Mouse (Mus musculus) lung, embryonic 14.5 days (tissue): ENCODE data around the gene Scn9a. TPM values are rescaled to one million over a fixed set of nuclear protein-coding genes. Genes with fewer than 3 reads are reported as not detected.

Experiments
- ATAC-seq: fragments of 200-750 bp; cut with Nextera tagmentation; 2 replicates; pipeline ENCODE4 v1.8.0; 2017; ENCODE audit warnings: mild to moderate bottlenecking, moderate TSS enrichment, moderate library complexity; ENCODE audit not compliant: insufficient read depth
- DNase-seq: peaks from one replicate; pipeline ENCODE4 v3.0.0-alpha.2; 2015
- H3K27ac ChIP-seq: fragments of 300-500 bp; sonication (generic); 2 replicates; pipeline ENCODE4 v1.5.1; 2014; ENCODE audit warnings: low read depth, mild to moderate bottlenecking, moderate library complexity
- H3K27me3 ChIP-seq: fragments of 300-500 bp; sonication (generic); 2 replicates; pipeline ENCODE4 v1.6.1; 2014; ENCODE audit warnings: low read length, control low read depth; ENCODE audit not compliant: insufficient read depth
- H3K36me3 ChIP-seq: fragments of 300-500 bp; sonication (generic); 2 replicates; pipeline ENCODE4 v1.6.1; 2014; ENCODE audit warnings: control low read depth; ENCODE audit not compliant: insufficient read depth
- H3K4me1 ChIP-seq: fragments of 300-500 bp; sonication (generic); 2 replicates; pipeline ENCODE4 v1.6.1; 2014; ENCODE audit warnings: antibody characterized with exemption, control low read depth; ENCODE audit not compliant: insufficient read depth
- H3K4me2 ChIP-seq: fragments of 300-500 bp; sonication (generic); 2 replicates; pipeline ENCODE4 v1.6.1; 2014; ENCODE audit warnings: mild to moderate bottlenecking
- H3K4me3 ChIP-seq: fragments of 300-500 bp; sonication (generic); 2 replicates; pipeline ENCODE4 v1.5.1; 2014; ENCODE audit warnings: low read depth, low read length
- H3K9ac ChIP-seq: fragments of 300-500 bp; sonication (generic); 2 replicates; pipeline ENCODE4 v1.6.1; 2014
- H3K9me3 ChIP-seq: fragments of 300-500 bp; sonication (generic); 2 replicates; pipeline ENCODE4 v1.6.1; 2016; ENCODE audit warnings: low read depth, low read length, control low read depth
- CTCF ChIP-seq: IDR thresholded peaks from 2 replicates; pipeline ENCODE4 v1.5.1; 2016; ENCODE audit warnings: antibody characterized with exemption, low read depth
- WGBS: fragments of 180-500 bp; shearing (Covaris S2); extraction: QIAGEN DNeasy Blood & Tissue Kit; methylation state at CpG from one replicate; pipeline ENCODE4 v1.1.7; 2014; 5-methylcytosine and 5-hydroxymethylcytosine counted together
- polyA plus RNA-seq: library from polyadenylated mRNA; unstranded; fragments of >200 nt; fragmentation: Nextera tagmentation; extraction: Ambion mirVana; gene quantifications from 2 replicates; pipeline ENCODE4 v1.2.1, GENCODE M21; 2014

Gene Scn9a
- 0.15 and 0.18 TPM in 2 replicates for polyA plus RNA-seq

DNA sequence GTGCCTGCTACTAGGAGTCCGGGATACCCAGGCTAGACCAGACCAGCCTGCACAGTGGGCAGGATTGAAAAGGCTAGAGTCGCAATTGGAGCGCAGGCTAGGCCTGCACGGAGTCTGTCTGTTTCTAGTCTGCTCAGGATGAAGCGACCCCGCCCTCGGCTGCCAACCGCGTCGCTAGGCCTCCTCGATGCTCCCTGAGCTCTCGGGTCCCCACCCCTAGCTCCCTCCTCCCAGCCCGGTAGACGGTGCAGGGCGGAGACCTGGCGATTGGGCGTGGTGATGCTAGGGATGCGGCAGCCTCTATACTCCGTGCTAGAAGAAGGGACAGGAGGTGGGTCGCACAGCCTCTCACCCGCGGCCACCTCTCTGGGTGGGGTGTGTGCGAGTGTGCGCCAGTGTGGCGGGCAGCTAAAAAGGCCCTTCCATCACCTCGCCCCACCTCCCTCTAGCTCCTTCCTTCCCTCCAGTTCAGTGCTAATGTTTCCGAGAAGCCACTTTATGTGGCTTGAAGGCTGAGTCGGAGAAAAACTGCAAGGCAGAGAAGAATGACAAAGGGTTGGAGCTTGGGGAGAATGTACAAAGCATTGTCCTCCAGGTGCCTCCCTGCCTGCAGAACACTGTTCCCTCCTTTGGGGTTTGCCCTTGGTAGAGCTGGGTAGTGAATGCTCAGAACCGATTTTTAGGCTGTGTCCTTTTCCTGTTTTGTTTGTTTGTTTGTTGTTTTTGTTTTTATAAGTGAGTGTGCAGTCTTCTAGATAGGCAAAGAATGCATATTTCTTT lies at the start of gene Scn9a:
TSS of gene Scn9a (minus strand) at position 383 of the 780 bp plus-strand sequence.
- ATAC-seq (peak; percentile 76), DNase-seq (peak; percentile 15)
- WGBS, result 2% methylated on average over 29 of the region's 29 CpGs
- H3K36me3 ChIP-seq, result no peaks in the 10 kb centered on the region
- H3K4me2 ChIP-seq, result peak within 1 kb of the TSS; percentile 55
- H3K4me1 ChIP-seq, result no peaks in the 10 kb centered on the region
- no peak within 1 kb of the TSS for H3K27ac ChIP-seq
- H3K9me3 ChIP-seq, result no peaks in the 10 kb centered on the region
- no peak within 1 kb of the TSS for H3K9ac ChIP-seq
- H3K4me3 ChIP-seq, result peak within 1 kb of the TSS; percentile 24
- peaks cover 12% of the 10 kb centered on the region for H3K27me3 ChIP-seq
- TF ChIP-seq CTCF, result no peak

DNA sequence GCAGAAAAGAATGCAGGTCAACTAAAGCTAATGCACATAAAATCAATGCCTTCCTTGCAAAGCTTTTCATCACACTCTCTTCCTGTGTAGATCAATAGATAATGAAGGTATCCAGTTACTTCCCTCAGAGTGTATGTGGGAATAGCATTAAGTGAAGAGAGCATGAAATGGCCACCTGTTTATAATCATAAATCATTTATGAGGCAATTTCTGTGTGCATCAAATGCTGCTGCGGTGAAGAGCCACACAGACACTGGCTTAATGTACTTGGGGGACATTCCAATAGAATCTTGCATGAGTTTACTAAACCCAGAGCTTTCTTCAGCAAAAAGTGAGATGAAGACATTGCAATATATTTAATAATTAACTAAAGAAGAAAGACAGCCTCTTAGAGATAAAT lies 27.2 kb upstream of the Scn9a start:
- TF ChIP-seq CTCF, result no peak
- Histone ChIP-seq H3K36me3 (no peaks in the 10 kb centered on the region), H3K4me1 (no peaks in the 10 kb centered on the region), H3K4me2 (no peak overlapping the region), H3K9me3 (no peaks in the 10 kb centered on the region), H3K4me3 (no peak overlapping the region), H3K27me3 (no peaks in the 10 kb centered on the region), H3K27ac (no peak overlapping the region), H3K9ac (no peak overlapping the region)
- DNase-seq, result no peak
- ATAC-seq, result no peak
- 56% methylated on average over 1 of the region's 1 CpGs for WGBS

DNA sequence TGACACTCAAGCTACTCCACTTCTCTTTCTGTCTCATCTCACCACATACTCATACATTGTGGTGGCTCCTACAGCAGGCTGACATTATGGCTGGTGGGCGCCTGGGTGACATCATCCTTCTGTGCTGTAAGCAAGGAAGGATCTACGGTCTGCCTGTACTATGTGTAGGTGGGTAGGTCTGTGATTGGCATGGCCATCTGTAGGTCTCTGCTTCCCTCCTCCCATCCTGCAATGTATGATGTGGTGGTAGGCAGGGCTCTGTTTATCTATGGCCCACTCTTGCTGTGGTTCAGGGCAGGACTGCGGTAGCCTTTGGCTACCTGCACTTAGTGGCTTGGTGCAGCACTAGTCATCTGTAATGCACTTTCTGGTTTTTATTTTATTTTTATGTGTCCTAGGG lies 21.7 kb upstream of the Scn9a start:
- H3K27me3 ChIP-seq, result no peaks in the 10 kb centered on the region
- no peak overlapping the region for H3K27ac ChIP-seq
- H3K4me1 ChIP-seq, result no peaks in the 10 kb centered on the region
- no peak for ATAC-seq
- no peak for DNase-seq
- no peak overlapping the region for H3K4me3 ChIP-seq
- no peak for TF ChIP-seq CTCF
- 86% methylated on average over 3 of the region's 3 CpGs for WGBS
- H3K9ac ChIP-seq, result no peak overlapping the region
- H3K36me3 ChIP-seq, result no peaks in the 10 kb centered on the region
- H3K4me2 ChIP-seq, result no peak overlapping the region
- no peaks in the 10 kb centered on the region for H3K9me3 ChIP-seq

DNA sequence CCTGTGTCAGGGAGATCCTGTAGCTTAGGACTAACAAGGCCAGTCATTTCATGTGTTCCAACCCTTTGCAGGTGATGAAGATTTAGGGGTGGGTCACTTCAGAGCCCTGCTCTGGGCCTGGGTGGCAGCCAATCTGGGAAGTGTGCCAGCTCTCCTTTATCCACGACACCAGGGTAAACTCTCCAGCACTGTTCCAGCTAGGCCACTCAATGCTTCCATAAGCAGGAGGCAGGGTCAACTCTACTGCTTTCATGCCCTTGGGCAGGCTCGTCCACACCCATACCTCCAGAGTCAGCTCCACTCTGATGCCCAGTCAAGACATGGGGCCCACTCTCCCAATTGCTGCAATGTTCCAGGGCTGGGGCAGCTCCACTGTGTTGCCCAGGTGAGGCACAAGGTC lies 20.7 kb upstream of the Scn9a start:
- no peaks in the 10 kb centered on the region for H3K9me3 ChIP-seq
- no peaks in the 10 kb centered on the region for H3K4me1 ChIP-seq
- WGBS, result 46% methylated on average over 2 of the region's 2 CpGs
- DNase-seq (peak; percentile 15), ATAC-seq (peak; percentile 56; the same call in 1 of the 2 replicates)
- no peak overlapping the region for H3K4me2 ChIP-seq
- H3K27ac ChIP-seq, result no peak overlapping the region
- no peaks in the 10 kb centered on the region for H3K36me3 ChIP-seq
- no peaks in the 10 kb centered on the region for H3K27me3 ChIP-seq
- H3K4me3 ChIP-seq, result no peak overlapping the region
- H3K9ac ChIP-seq, result no peak overlapping the region
- TF ChIP-seq CTCF, result no peak

DNA sequence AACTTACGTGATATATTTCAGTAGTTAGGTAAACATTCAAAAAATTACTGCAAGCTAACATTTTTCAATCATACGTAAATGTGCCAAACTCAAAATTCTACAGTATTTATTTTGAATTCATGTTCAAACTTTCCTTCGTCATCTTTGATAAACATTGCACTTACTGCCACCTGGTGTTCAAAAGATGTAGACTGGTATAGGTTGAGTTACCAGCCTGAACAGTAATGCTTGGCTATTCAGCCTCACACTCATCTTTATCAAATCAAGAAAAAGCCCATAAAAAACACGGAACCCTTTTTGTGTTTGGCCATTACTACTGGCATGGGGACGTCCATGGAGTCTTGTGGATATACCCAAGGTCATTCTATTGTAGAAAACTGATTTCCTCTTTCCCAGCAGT lies 9.6 kb upstream of the Scn9a start:
- H3K27me3 ChIP-seq, result no peaks in the 10 kb centered on the region
- DNase-seq (peak; percentile 81), ATAC-seq (no peak)

DNA sequence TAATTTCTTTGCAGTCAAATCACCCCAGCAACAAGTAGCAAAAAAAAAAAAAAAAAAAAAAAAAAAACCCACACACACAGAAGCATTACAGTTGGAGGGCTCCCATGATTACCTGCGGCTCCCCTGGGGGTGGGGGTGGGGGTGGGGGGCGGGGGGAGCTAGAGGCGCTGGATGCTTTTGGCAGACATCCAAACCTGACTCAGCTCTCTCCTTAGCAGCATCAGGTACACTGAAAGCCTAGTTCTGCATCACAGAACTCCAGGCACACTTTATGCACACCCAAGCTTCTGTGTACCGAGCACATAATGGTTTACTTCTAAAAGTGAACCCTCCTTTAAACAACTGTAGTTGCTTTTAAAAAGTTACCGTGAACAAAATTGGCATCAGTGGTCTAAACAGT lies 2.0 kb downstream of the Scn9a start:
- 22% methylated on average over 5 of the region's 5 CpGs for WGBS
- no peak overlapping the region for H3K9ac ChIP-seq
- H3K4me3 ChIP-seq, result no peak overlapping the region
- H3K4me2 ChIP-seq, result no peak overlapping the region
- DNase-seq, result peak; percentile 28
- ATAC-seq, result no peak
- no peaks in the 10 kb centered on the region for H3K36me3 ChIP-seq
- no peak for TF ChIP-seq CTCF
- H3K9me3 ChIP-seq, result no peaks in the 10 kb centered on the region
- H3K27me3 ChIP-seq, result peaks cover 12% of the 10 kb centered on the region
- no peaks in the 10 kb centered on the region for H3K4me1 ChIP-seq
- no peak overlapping the region for H3K27ac ChIP-seq

More for the DNA sequence above, 9.6 kb upstream of the Scn9a start:
- Histone ChIP-seq H3K36me3 (no peaks in the 10 kb centered on the region), H3K9me3 (no peaks in the 10 kb centered on the region), H3K9ac (no peak overlapping the region), H3K4me3 (no peak overlapping the region), H3K4me1 (no peaks in the 10 kb centered on the region), H3K27ac (no peak overlapping the region), H3K4me2 (no peak overlapping the region)
- TF ChIP-seq CTCF, result peak; percentile 64
- WGBS, result 19% methylated on average over 5 of the region's 5 CpGs

DNA sequence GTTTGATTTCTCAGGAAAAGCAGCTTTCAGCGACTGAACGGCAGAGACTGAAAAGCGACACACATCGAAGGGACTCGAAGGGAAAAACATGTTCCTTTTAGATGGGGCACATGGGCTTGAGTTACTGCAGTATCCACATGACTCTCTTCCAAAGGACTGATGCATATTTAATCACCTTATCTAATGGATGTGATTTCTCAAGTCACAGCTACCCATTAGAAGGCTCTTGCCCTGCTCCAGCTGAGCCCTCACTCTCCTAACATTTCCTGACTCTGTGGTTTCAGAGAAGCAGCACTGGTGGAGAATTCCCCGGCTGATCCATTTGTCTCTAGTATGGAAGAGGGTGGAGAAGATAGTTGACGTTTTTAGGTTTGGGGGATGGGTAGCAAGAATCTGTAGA lies 23.7 kb downstream of the Scn9a start:
- 67% methylated on average over 7 of the region's 7 CpGs for WGBS
- H3K36me3 ChIP-seq, result no peaks in the 10 kb centered on the region

More for the DNA sequence above, 23.7 kb downstream of the Scn9a start:
- Histone ChIP-seq H3K4me3 (no peak overlapping the region), H3K9ac (no peak overlapping the region), H3K4me1 (no peaks in the 10 kb centered on the region), H3K9me3 (no peaks in the 10 kb centered on the region), H3K4me2 (no peak overlapping the region), H3K27ac (no peak overlapping the region), H3K27me3 (no peaks in the 10 kb centered on the region)
- TF ChIP-seq CTCF, result no peak
- DNase-seq (no peak), ATAC-seq (no peak)
